Mouse (Mus musculus) spleen, adult 2 months (tissue): ENCODE data around the gene Nit2.

Source experiments
- CTCF ChIP-seq: fragments of 200-500 bp; IDR thresholded peaks from 2 replicates; pipeline ENCODE4 v1.5.1; 2011; ENCODE audit warnings: mild to moderate bottlenecking, inconsistent platforms; ENCODE audit not compliant: insufficient read depth, insufficient read length, insufficient replicate concordance; ENCODE audit errors: extremely low read depth
- POLR2A ChIP-seq: fragments of 200-500 bp; IDR thresholded peaks from 2 replicates; pipeline ENCODE4 v1.6.1; 2011; ENCODE audit warnings: low read depth, low read length, inconsistent platforms

DNA sequence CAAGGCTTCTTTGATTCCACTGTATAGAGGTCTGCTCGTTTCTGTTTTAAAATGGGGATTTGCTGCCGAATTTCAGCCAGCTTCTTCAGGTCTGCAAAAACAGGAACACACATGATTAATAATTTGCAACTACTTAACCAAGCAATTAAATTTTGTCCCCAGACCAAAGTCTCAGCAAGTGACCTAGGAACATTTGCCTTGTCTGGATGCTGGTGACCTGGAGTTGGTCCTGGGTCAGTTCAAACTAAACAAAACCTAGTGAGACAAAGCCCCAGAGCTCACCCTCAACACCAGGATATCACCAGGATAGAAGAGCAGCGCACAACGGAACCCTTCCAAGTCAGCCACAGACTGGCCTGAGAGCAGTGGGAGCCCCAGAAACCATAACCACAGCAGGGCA is 10.1 kb downstream of the Nit2 start:
- TF ChIP-seq POLR2A (no peak), CTCF (no peak)
